Mouse (Mus musculus) megakaryocyte, adult 5-6 weeks (primary cell): ENCODE results near the gene Nrxn2. TPM values are rescaled to one million over a fixed set of nuclear protein-coding genes. Genes with fewer than 3 reads are reported as not detected.

Source experiments
- ATAC-seq: 2 replicates; pipeline ENCODE4 v1.8.0; 2016; ENCODE audit warnings: mild to moderate bottlenecking, inconsistent platforms; ENCODE audit not compliant: poor library complexity, severe bottlenecking
- total RNA-seq, 2 experiments: library from RNA; stranded (forward) in 1 of 2; stranded (reverse) in 1 of 2; fragments of 153-499, 151-499 nt in 1 of 2; fragments of 221-1000, 200-1000 nt in 1 of 2; gene quantifications; 2 replicates each; pipeline versions ENCODE4 v1.2.3 to v1.2.4; 2015 to 2017

Nrxn2 gene
- total RNA-seq, 2 experiments from 2014 or later, result not detected

GRCm38 (mm10) chr19:6492124-6492523 lies 73.6 kb downstream of the Nrxn2 start:
- no peak for ATAC-seq

DNA sequence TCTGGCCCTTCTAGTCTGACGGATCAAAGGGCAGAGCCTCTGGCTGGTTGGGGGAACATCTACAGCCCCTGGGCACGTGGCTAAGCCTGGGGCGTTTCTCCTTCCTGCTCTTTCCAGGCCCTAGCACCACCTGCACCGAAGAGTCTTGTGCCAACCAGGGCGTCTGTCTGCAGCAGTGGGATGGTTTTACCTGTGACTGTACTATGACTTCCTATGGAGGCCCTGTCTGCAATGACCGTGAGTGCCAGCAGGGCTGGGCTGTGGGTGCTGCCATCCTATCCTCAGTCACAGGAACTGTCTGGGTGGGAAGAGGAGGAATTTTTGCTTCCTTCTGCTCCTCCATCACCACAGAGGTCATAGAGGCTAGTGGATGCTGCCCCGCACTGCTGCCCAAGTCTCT lies 74.7 kb downstream of the Nrxn2 start:
- no peak for ATAC-seq

DNA sequence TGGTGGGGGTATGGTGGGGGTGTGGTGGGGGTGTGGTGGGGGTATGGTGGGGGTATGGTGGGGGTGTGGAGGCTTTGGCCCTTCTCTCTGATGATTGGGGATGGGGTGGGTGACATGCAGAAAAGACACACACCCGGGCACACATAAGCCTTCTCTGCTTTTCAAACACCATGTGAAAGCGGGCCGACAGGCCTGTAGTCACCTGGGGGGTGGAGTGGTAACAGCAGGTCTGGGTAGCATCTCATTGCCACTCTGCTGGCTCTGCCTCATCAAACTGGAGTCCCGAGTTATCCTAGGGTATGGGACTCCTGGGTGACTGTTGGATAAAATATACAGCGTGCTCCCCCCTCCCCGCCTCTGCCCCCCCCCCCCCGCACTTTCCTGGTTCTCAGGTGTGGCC lies 75.5 kb downstream of the Nrxn2 start:
- no peak for ATAC-seq

- no peak for ATAC-seq
Observed at GRCm38 (mm10) chr19:6494504-6495170, 76.1 kb downstream of the Nrxn2 start.

- no peak for ATAC-seq
Observed at GRCm38 (mm10) chr19:6495714-6496113, 77.2 kb downstream of the Nrxn2 start.

GRCm38 (mm10) chr19:6496462-6497149 lies 78.1 kb downstream of the Nrxn2 start:
- ATAC-seq, result no peak

GRCm38 (mm10) chr19:6497150-6497801 lies 78.7 kb downstream of the Nrxn2 start:
- ATAC-seq, result no peak

GRCm38 (mm10) chr19:6497803-6498202 lies 79.3 kb downstream of the Nrxn2 start:
- ATAC-seq, result no peak

DNA sequence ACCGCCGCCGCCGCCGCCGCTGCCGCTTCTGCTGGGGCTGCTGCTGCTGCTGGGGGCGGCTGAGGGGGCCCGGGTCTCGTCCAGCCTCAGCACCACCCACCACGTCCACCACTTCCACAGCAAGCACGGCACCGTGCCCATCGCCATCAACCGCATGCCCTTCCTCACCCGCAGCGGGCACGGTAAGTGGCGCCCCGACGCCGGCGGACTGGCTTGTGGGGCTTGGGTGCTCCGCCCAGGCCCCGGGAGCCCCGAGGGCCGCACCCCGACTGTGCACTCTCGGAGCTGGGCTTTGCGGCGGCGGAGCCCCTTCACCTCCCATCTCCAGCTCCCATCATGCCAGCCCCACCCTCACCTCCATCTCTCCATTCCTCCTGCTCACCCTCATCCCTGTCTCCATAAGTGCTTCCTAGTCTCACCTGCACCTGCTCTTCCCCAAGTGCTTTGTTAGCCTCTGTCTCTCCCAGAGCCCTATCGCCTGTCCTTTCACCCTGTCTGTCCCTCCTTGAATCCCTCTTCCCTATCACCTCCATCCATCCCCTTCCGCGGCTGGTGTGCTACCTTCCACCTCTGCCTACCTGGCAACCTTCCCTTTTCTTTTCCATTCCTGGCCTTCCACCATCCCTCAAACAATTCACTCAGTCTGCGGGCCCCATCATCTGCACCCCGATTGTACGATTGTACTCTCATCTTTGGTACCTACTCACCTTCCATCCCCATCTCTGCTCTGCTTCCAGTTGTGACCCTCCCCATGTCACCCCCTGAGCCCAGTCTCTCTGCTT lies 80.0 kb downstream of the Nrxn2 start:
- no peak for ATAC-seq

DNA sequence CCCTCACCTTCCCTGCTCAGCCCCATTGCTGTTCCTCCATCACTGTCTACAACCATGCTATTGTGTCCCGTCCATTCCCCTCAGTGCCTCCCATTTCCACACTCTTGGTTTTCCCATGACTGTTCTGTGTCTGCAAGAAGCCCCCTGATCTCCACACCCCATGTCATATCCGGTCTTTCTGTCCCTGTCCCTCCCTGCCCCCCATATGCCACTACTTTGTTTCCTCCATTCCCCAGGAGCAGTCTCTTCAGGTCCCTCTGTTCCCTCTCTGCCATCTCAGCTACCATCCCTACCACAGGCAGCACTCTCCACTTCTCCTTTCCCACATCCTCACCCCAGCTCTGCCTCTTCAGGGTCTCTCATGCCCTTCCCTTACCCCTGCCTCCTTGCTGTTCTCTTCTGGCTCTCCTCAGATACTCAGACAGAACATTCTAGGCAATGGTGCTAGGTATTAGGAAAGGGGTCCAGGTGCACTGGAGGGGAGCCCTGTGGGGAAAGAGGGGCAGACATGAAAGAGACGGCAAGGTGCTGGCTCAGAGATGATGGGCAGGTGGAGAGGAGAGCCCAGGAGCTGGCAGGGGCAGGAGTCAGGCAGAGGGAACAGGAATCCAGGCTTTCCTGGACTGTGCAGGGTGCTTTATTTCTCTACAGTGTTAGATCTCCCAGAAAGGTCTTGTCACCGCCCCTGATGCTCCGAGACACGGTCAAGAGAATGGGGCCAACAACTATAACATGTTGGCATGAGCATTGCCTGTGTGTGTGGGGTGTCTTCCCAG lies 81.5 kb downstream of the Nrxn2 start:
- ATAC-seq, result no peak

GRCm38 (mm10) chr19:6500636-6501025 lies 82.1 kb downstream of the Nrxn2 start:
- ATAC-seq, result no peak

GRCm38 (mm10) chr19:6502035-6502541 lies 83.6 kb downstream of the Nrxn2 start:
- ATAC-seq, result no peak

DNA sequence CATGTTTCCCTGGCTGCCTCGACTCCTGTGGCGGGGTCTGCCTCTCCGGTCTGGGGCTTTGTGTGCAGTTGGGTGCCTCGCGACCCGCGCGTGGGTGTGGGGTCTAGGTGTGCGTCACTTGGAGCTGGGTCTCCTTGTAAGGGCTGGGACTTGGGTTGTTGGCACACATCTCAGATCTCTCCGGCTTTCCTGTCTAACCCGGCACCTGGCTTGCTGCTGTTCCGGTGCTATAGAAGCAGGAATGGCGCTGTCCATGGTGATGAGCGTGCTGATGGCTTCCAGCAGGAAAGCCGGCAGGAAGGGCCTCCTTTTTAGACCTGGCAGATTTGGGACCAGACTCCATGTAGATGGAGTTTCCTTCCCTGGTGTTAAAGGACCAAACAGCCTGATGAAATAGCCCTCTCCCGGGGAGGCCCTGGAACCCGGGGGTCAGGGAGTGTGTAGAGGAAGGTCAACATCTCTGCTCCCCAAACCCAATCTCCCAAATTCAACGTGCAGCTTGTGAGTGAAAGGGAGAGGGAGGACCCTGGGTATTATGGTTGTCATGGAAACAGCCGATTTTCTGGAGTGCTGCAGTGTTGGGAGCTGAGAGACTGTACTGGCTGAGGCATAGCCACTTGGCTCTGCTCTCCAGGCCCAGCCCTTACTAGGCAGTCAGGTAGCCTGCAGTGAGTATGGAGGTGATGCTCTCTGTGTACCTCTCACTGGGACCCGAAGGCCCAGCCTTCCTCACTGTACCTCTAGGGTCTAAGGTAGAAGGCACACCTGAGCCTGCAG lies 84.2 kb downstream of the Nrxn2 start:
- ATAC-seq, result no peak

DNA sequence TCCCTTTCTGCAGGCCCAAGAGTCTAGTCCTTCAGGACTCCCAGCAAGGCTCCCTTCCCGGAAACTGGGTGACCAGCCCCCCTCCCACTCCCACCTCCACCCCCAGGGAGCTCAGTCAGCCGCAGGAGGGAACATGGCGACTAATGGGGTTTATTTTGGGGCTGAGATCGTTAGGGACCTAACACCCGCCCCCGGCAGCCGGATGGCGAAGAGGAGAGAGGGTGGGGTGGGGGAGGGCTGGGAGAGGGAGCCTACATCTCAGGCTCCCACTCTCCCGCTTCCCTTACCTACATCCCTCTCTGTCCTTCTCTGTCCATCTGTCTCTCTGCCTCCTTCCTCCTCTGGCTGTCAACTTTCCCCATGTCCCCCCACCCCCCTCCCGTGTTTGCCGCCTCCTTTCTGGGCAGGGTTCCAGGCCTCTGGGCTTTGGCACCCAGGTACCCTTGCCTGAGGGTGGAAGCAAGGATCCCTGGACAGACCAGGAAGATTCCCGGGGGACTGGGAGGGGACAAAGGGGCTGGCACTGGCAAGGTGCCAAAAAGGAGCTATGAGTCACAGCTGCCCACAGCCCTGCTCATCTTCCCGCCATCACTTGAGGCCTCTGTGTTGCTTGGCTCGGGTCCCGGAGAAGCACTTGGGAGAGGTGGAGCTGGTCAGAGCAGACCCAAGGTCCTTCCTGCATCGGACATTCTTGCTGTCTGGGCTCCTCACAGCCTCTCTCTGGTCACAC lies 85.6 kb downstream of the Nrxn2 start:
- no peak for ATAC-seq

- ATAC-seq, result no peak
Observed at GRCm38 (mm10) chr19:6504656-6505045, 86.1 kb downstream of the Nrxn2 start.

- ATAC-seq, result no peak
Observed at GRCm38 (mm10) chr19:6507393-6507792, 88.9 kb downstream of the Nrxn2 start.

- ATAC-seq, result no peak
Observed at GRCm38 (mm10) chr19:6509881-6510280, 91.3 kb downstream of the Nrxn2 start.

DNA sequence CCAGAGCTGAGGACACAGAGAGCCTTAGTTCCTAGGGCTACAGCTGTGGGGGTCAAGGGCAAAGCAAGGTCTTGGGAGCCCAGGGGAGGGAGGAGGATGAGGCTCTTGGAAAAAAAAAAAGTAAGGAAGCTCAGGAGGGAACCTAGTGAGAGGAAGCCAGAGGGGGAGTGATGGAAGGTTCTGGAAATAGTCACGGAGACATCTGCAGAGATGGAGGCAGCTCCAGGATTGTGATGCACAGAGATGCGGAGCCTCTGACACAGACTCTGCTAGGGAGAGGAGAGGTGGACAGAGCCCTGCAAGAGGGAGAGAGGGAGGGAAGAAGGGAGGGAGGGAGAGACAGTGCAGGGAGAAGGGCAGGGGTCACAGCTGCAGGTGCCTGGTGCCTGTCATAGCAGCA lies 92.0 kb downstream of the Nrxn2 start:
- no peak for ATAC-seq
